Mouse (Mus musculus): ENCODE data around the gene Fance. TPM values are rescaled to one million over a fixed set of nuclear protein-coding genes. Genes with fewer than 3 reads are reported as not detected.

Fance gene
- 22.1 and 32.4 TPM in 2 replicates for polyA plus RNA-seq (2015; fragmentation: Nextera tagmentation; extraction: Ambion mirVana)

- Histone ChIP-seq H3K4me2 (ENCODE audit: low read depth, low read length) (peak within 1 kb of the TSS; percentile 88), H3K4me3 (ENCODE audit: low read length) (peak within 1 kb of the TSS; percentile 81), H3K9me3 (ENCODE audit: control insufficient read depth, low read length) (no peaks in the 10 kb centered on the region), H3K4me1 (replicated peaks; ENCODE audit: control insufficient read depth, insufficient read depth, low read length) (peaks cover 14% of the 10 kb centered on the region), H3K27ac (ENCODE audit: low read length) (peak within 1 kb of the TSS; percentile 96), H3K9ac (ENCODE audit: low read length) (peak within 1 kb of the TSS; percentile 89), H3K27me3 (ENCODE audit: control insufficient read depth, insufficient read depth, low read depth, low read length) (no peaks in the 10 kb centered on the region), H3K36me3 (ENCODE audit: control insufficient read depth, insufficient read depth, low read length) (peaks cover 19% of the 10 kb centered on the region; the same call in 1 of the 2 replicates)
- WGBS: under 1% methylated on average over 66 of the region's 69 CpGs
- peak; percentile 98 for ATAC-seq (ENCODE audit: low read depth)
These were observed at the start of gene Fance for GRCm38 (mm10) chr17:28313212-28313879. Gene Fance, plus strand, starts transcription at chr17:28313519.

GRCm38 (mm10) chr17:28267251-28267650, 46.1 kb upstream of the Fance start:
- no peak overlapping the region for H3K9ac ChIP-seq (ENCODE audit: low read length)
- no peak overlapping the region for H3K4me3 ChIP-seq (ENCODE audit: low read length)
- H3K4me2 ChIP-seq (ENCODE audit: low read depth, low read length): no peak overlapping the region
- no peak overlapping the region for H3K27ac ChIP-seq (ENCODE audit: low read length)
- no peak for ATAC-seq (ENCODE audit: low read depth)
- H3K27me3 ChIP-seq (ENCODE audit: control insufficient read depth, insufficient read depth, low read depth, low read length): no peaks in the 10 kb centered on the region
- 79% methylated on average over 5 of the region's 5 CpGs for whole genome bisulfite sequencing
- 0 out of 2 replicates have a peak, but pooled peaks cover 2% of the 10 kb centered on the region for H3K36me3 ChIP-seq (ENCODE audit: control insufficient read depth, insufficient read depth, low read length)
- peaks cover 29% of the 10 kb centered on the region for H3K4me1 ChIP-seq (replicated peaks; ENCODE audit: control insufficient read depth, insufficient read depth, low read length)
- no peaks in the 10 kb centered on the region for H3K9me3 ChIP-seq (ENCODE audit: control insufficient read depth, low read length)

DNA sequence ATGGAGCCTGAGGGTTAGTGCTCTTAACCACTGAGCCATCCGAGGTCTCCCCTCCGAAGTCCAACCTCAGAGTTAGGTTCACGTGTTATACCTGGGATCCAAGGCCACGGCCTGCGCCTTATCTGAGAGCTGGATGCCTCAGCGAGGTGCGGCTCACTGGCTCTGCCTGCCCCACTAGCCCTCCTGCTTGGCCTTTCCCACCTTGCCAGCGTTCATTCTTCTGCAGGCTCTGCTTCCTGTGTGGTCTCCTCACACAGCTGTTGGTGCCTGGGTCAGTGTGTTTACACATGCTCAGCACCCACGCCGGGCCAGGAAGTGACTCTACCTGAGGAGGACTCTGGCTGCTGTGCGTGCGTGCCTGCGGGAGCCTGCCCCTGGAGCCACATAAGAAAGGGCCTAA, 43.2 kb upstream of the Fance start:
- Histone ChIP-seq H3K9ac (ENCODE audit: low read length) (peak overlapping the region; percentile 28; the same call in 1 of the 2 replicates), H3K27me3 (ENCODE audit: control insufficient read depth, insufficient read depth, low read depth, low read length) (no peaks in the 10 kb centered on the region), H3K27ac (ENCODE audit: low read length) (peak overlapping the region; percentile 84), H3K4me3 (ENCODE audit: low read length) (no peak overlapping the region), H3K9me3 (ENCODE audit: control insufficient read depth, low read length) (no peaks in the 10 kb centered on the region), H3K4me1 (replicated peaks; ENCODE audit: control insufficient read depth, insufficient read depth, low read length) (peaks cover 31% of the 10 kb centered on the region), H3K36me3 (ENCODE audit: control insufficient read depth, insufficient read depth, low read length) (0 out of 2 replicates have a peak, but pooled peaks cover 2% of the 10 kb centered on the region), H3K4me2 (ENCODE audit: low read depth, low read length) (no peak overlapping the region)
- ATAC-seq (ENCODE audit: low read depth): peak; percentile 74
- WGBS: 28% methylated on average over 13 of the region's 13 CpGs

GRCm38 (mm10) chr17:28271537-28272266, 41.6 kb upstream of the Fance start:
- Histone ChIP-seq H3K36me3 (ENCODE audit: control insufficient read depth, insufficient read depth, low read length) (0 out of 2 replicates have a peak, but pooled peaks cover 1% of the 10 kb centered on the region), H3K9ac (ENCODE audit: low read length) (0 out of 2 replicates have a peak overlapping the region, but pooled peaks have one; percentile 26), H3K4me3 (ENCODE audit: low read length) (no peak overlapping the region), H3K4me2 (ENCODE audit: low read depth, low read length) (no peak overlapping the region), H3K9me3 (ENCODE audit: control insufficient read depth, low read length) (no peaks in the 10 kb centered on the region), H3K27me3 (ENCODE audit: control insufficient read depth, insufficient read depth, low read depth, low read length) (no peaks in the 10 kb centered on the region), H3K27ac (ENCODE audit: low read length) (peak overlapping the region; percentile 89), H3K4me1 (replicated peaks; ENCODE audit: control insufficient read depth, insufficient read depth, low read length) (peaks cover 31% of the 10 kb centered on the region)
- ATAC-seq (ENCODE audit: low read depth): peak; percentile 69
- 58% methylated on average over 12 of the region's 12 CpGs for WGBS

DNA sequence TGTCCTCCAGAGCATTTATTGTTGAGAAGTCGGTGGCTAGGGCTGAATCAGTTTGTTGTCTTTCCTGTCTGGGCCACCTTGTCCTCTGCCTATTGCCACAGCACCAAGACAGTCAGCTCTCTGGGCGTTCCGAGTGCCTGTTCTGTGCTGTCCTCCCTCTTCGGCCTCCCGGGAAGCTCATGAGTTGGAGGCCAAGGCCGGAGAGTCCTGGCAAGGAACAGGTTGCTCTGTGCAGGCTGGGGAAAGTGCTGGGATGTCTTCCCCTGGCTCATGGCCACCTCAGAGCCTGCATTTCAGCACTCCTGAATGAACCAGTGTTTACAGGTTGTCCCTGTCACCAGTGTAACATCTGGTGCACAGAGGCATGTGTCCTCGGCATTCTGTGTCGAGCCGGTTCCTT, 41.0 kb upstream of the Fance start:
- Histone ChIP-seq H3K9me3 (ENCODE audit: control insufficient read depth, low read length) (no peaks in the 10 kb centered on the region), H3K4me3 (ENCODE audit: low read length) (no peak overlapping the region), H3K9ac (ENCODE audit: low read length) (peak overlapping the region; percentile 39), H3K27me3 (ENCODE audit: control insufficient read depth, insufficient read depth, low read depth, low read length) (no peaks in the 10 kb centered on the region), H3K4me2 (ENCODE audit: low read depth, low read length) (peak overlapping the region; percentile 11; the same call in 1 of the 2 replicates), H3K4me1 (replicated peaks; ENCODE audit: control insufficient read depth, insufficient read depth, low read length) (peaks cover 33% of the 10 kb centered on the region), H3K36me3 (ENCODE audit: control insufficient read depth, insufficient read depth, low read length) (no peaks in the 10 kb centered on the region), H3K27ac (ENCODE audit: low read length) (peak overlapping the region; percentile 89)
- ATAC-seq (ENCODE audit: low read depth): no peak
- WGBS: 48% methylated on average over 9 of the region's 9 CpGs

DNA sequence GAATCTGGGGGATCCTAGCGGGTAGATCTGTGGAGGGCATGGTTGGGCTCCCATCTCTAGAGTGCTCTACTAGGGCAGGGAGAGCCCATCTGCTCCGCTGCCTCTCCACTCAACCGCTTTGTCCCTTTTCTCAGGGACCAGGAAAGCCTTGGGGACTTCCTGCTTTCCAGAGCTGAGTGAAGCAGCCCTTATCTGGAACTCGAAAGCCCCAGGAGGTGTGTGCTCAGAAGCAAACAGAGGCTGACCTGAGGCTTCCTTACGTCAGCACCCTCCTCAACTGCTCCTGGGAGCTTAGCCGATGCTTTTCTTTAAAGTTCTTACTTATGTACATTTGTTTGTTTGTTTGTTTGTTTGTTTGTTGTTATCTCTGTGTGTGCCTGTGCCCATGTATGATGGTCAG, 40.5 kb upstream of the Fance start:
- ATAC-seq (ENCODE audit: low read depth): peak; percentile 37; the same call in 1 of the 2 replicates
- H3K9me3 ChIP-seq (ENCODE audit: control insufficient read depth, low read length): no peaks in the 10 kb centered on the region
- H3K4me1 ChIP-seq (replicated peaks; ENCODE audit: control insufficient read depth, insufficient read depth, low read length): peaks cover 36% of the 10 kb centered on the region
- no peak overlapping the region for H3K4me2 ChIP-seq (ENCODE audit: low read depth, low read length)
- H3K27me3 ChIP-seq (ENCODE audit: control insufficient read depth, insufficient read depth, low read depth, low read length): no peaks in the 10 kb centered on the region
- no peaks in the 10 kb centered on the region for H3K36me3 ChIP-seq (ENCODE audit: control insufficient read depth, insufficient read depth, low read length)
- no peak overlapping the region for H3K4me3 ChIP-seq (ENCODE audit: low read length)
- peak overlapping the region; percentile 89 for H3K27ac ChIP-seq (ENCODE audit: low read length)
- WGBS: 53% methylated on average over 6 of the region's 6 CpGs
- peak overlapping the region; percentile 39; the same call in 1 of the 2 replicates for H3K9ac ChIP-seq (ENCODE audit: low read length)

DNA sequence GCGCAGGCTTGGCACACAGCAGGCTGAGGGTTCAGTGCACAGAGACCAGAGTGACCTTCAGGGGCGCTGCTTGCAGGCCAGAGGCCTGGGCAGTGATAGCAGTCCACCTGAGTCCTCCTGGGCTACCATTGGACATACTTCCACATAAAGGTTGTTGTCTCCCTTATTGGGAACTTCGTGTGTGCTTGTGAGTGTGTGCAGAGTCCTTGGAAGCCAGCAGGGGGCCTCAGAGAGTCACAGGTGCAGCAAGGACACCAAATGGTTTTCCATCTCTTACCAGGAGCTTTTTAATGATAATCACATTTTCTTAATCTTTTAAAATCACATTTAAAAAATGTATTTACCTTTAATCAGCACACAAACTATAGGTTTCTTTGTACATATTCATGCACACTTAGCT, 38.6 kb upstream of the Fance start:
- Histone ChIP-seq H3K4me1 (replicated peaks; ENCODE audit: control insufficient read depth, insufficient read depth, low read length) (peaks cover 42% of the 10 kb centered on the region), H3K9me3 (ENCODE audit: control insufficient read depth, low read length) (no peaks in the 10 kb centered on the region), H3K27ac (ENCODE audit: low read length) (no peak overlapping the region), H3K9ac (ENCODE audit: low read length) (no peak overlapping the region), H3K4me3 (ENCODE audit: low read length) (no peak overlapping the region), H3K4me2 (ENCODE audit: low read depth, low read length) (no peak overlapping the region), H3K36me3 (ENCODE audit: control insufficient read depth, insufficient read depth, low read length) (no peaks in the 10 kb centered on the region), H3K27me3 (ENCODE audit: control insufficient read depth, insufficient read depth, low read depth, low read length) (no peaks in the 10 kb centered on the region)
- ATAC-seq (ENCODE audit: low read depth): no peak
- 79% methylated on average over 3 of the region's 3 CpGs for WGBS

DNA sequence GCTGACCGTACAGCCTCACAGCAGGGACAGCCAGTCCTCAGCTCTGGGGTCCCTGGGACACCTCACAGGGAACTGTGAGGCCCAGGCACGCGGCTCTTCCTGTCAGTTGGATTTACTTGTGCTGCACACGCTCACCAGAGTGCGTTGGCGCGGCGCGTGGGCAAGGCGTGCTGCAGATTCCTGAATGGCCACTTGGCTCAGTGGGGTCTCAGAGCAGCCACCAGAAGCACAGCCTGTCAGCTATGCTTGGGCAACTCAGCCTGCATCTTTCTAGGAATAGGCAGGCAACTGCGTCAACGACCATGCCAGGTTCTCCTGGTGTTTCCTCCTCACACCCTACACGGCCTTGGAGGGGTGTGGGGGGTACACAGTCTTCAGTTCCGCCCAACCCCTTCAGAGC, 36.1 kb upstream of the Fance start:
- Histone ChIP-seq H3K36me3 (ENCODE audit: control insufficient read depth, insufficient read depth, low read length) (no peaks in the 10 kb centered on the region), H3K27ac (ENCODE audit: low read length) (no peak overlapping the region), H3K4me1 (replicated peaks; ENCODE audit: control insufficient read depth, insufficient read depth, low read length) (peaks cover 38% of the 10 kb centered on the region), H3K9me3 (ENCODE audit: control insufficient read depth, low read length) (no peaks in the 10 kb centered on the region), H3K4me3 (ENCODE audit: low read length) (no peak overlapping the region), H3K27me3 (ENCODE audit: control insufficient read depth, insufficient read depth, low read depth, low read length) (no peaks in the 10 kb centered on the region), H3K9ac (ENCODE audit: low read length) (0 out of 2 replicates have a peak overlapping the region, but pooled peaks have one; percentile 35), H3K4me2 (ENCODE audit: low read depth, low read length) (no peak overlapping the region)
- no peak for ATAC-seq (ENCODE audit: low read depth)
- 69% methylated on average over 14 of the region's 14 CpGs for WGBS

GRCm38 (mm10) chr17:28277721-28278120, 35.6 kb upstream of the Fance start:
- Histone ChIP-seq H3K27me3 (ENCODE audit: control insufficient read depth, insufficient read depth, low read depth, low read length) (no peaks in the 10 kb centered on the region), H3K4me3 (ENCODE audit: low read length) (no peak overlapping the region), H3K9ac (ENCODE audit: low read length) (peak overlapping the region; percentile 35; the same call in 1 of the 2 replicates), H3K4me2 (ENCODE audit: low read depth, low read length) (no peak overlapping the region), H3K4me1 (replicated peaks; ENCODE audit: control insufficient read depth, insufficient read depth, low read length) (peaks cover 33% of the 10 kb centered on the region), H3K36me3 (ENCODE audit: control insufficient read depth, insufficient read depth, low read length) (no peaks in the 10 kb centered on the region), H3K27ac (ENCODE audit: low read length) (peak overlapping the region; percentile 26; the same call in 1 of the 2 replicates), H3K9me3 (ENCODE audit: control insufficient read depth, low read length) (no peaks in the 10 kb centered on the region)
- WGBS: 37% methylated on average over 10 of the region's 10 CpGs
- no peak for ATAC-seq (ENCODE audit: low read depth)
